Mouse (Mus musculus): ENCODE results near the gene Mphosph10.

Gene Mphosph10

GRCm38 (mm10) chr7:64351087-64351486, 41.0 kb downstream of the Mphosph10 start:
- DNase-seq (ENCODE audit: low spot score in 2 of 2): peak in 1 of 2 experiments; percentile 46

DNA sequence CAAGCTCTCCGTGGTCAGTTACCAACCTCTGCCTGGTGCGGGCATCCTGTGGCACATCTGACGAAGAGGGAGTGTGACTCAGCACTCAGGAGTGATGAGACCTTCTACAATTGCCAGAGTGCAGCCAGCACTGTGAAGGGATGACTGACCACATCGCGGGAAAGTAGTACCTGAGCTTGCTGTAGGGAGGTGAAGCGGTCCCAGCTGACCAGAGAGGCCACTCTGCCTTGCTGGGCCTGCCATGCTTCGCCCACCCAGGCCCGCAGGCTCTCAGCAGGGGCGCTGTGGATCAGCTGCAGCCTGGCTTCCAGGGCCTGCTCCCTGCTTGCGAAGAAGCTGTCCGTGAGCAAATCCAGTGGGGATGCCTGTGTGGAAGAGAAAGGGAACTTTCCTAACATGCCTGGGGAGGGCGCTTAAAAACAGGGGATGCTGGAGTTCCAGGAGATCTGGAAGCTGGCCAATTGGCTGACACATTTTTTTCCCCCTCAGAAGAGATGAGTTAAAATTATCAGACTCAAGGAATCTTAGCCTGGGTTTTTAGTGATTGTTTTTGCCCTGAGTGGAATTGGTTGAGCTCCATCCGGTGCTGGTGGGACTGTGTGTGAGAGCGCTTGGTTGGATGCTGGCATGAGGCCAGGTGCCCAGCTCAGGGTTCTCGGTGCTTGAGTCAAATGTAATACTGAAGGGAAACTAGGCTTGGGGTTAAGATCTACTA, 42.8 kb downstream of the Mphosph10 start:
- DNase-seq (ENCODE audit: low spot score in 2 of 2): peak in 1 of 2 experiments; percentile 36

DNA sequence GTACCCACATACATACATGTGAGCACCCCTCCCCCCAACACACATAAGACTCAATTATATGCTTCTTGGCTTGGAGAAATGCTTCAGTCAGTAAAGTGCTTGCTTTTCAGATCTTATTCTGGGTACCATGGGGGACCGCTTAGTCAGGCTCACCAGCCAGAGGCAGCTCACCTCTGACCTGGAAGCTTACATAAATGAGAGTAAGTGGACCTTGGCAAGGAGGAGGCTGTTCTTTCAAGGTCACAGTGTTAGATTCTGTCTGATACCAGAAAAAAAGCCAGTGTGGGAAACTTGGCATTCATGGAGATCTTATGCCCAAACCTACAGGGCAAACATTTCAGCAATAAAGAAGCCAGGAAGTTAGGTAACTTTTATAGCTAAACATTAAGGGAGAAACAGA, 44.3 kb downstream of the Mphosph10 start:
- DNase-seq (ENCODE audit: low spot score in 2 of 2): no peak

- DNase-seq (ENCODE audit: low spot score in 2 of 2): no peak
These were observed 59.4 kb downstream of the Mphosph10 start for GRCm38 (mm10) chr7:64332686-64333085.

DNA sequence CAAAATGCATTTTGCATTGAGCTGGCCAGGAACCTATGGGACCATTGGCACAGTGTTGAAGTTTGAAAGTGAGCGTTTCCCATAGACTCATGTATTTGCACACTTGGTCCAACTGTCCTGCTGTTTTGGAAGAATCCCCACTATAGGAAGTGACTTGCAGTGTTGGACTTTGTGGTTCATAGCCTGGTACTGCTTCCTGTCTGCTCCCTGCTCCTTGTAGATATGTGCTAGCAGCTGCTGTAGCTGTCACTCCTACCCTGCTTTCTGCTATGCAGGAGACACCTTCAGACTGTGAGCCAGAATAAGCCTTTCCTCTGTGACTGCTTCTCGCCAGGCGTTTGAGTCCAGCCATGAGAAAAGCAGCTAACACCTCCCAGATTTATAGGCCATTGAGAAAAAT, 60.8 kb downstream of the Mphosph10 start:
- no peak for DNase-seq (ENCODE audit: low spot score in 2 of 2)

DNA sequence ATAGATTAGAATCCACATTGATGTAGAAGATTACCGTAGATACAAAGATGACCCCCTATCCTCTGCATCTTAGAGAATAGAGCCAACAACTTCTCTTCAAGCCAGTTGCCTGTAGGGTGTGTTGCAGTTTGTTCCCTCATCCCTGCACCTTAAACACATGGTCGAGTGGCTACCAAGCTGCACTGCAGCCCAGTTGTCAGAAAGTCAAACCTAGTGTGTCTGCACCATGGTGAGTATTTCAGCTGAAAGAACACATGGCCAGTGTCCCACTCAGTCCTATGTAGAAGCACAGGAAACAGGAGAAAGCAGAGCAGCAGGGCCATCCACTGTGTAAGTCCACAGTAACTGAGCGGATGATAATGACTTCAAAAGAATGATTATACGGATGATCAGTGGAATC, 64.6 kb downstream of the Mphosph10 start:
- DNase-seq (ENCODE audit: low spot score in 2 of 2): no peak

DNA sequence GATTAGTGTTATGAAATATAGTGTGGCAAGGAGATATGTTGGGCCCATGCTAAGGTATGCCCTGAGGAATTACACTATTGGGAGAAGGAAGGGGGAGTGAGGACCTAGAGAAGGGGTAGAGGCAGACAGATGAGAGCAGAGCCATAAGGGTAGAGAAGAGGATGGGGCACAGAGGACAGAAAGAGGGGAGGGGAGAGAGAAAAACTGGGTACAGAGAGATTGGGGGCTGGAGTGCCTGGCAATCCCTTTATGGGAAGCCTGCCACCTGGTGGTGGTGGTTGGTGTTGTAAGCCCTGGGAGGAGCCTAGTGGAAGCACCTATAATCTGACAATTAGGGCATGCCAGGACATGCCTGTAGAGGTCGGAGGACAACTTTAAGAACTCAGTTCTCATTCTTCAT, 65.2 kb downstream of the Mphosph10 start:
- DNase-seq (ENCODE audit: low spot score in 2 of 2): peak; percentile 74 to 86

Data from cerebellum, postnatal 4 days (tissue).